In the genomic region with DNA sequence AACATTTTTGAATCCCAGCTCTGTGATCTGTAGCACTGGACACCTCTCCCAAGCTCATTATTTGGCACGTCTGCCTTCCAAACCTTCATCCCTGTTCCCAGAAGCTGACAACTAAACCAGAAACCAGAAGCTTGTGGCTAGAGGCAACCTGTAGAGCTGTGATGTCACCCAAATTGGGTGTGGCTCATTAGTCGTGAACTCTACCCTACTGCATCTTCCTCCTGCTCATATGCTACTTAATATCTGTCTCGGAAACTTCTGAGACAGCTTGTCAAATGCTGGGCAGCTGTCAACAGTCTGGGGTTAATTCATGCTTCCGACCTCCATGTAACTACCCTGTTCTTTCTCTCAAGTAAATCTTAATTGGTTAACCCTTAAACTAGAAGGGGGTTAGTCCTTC, we compare ENCODE assay signal across 17 mouse cellular contexts. TPM values are rescaled to one million over a fixed set of nuclear protein-coding genes. Genes with fewer than 3 reads are reported as not detected.
"Had no signal": no experiment of that assay in that cellular context is flagged by ENCODE, and none has a peak within 500 bp of the region (broad histone marks: within the 10 kb centered on the region; RNA-seq: fewer than 3 reads in every experiment).

No protein-coding gene starts in this region.

- H3K4me3 ChIP-seq: limb, embryonic 12.5 days; liver, embryonic 13.5 days; lung, embryonic 15.5 days; midbrain, embryonic 12.5 days; myocyte; neural tube, embryonic 12.5 days had no signal

- H3K27ac ChIP-seq: limb, embryonic 12.5 days; liver, embryonic 13.5 days; lung, embryonic 15.5 days; macrophage; midbrain, embryonic 12.5 days; neural tube, embryonic 12.5 days had no signal

- DNase-seq: kidney, adult 8-10 months; kidney, postnatal 25 days; layer of hippocampus, postnatal 36 days; liver; liver, embryonic 13.5 days; liver, postnatal 0 days; lung, postnatal 14 days; retina, postnatal 1 day; right cerebral cortex, postnatal 4 days; thymus, adult 2 months; thymus, postnatal 25 days had no signal

RNA-seq across cellular contexts. Expression of a gene that starts 32.8 kb away (rescaled TPM):
- polyA plus RNA-seq: macrophage had no signal
